Mouse (Mus musculus) cortical plate, adult 2 months (tissue): ENCODE measurements around the gene Olfr914. TPM values are rescaled to one million over a fixed set of nuclear protein-coding genes. Genes with fewer than 3 reads are reported as not detected.

Source experiments
- H3K27ac ChIP-seq: fragments of 200-500 bp; 2 replicates; pipeline ENCODE4 v1.5.1; 2012; ENCODE audit warnings: low read length, control low read depth, inconsistent platforms; ENCODE audit not compliant: insufficient read depth
- H3K4me1 ChIP-seq: fragments of 200-500 bp; 2 replicates; pipeline ENCODE4 v1.6.1; 2011; ENCODE audit warnings: low read length; ENCODE audit not compliant: control insufficient read depth, insufficient read depth
- H3K4me3 ChIP-seq: fragments of 200-500 bp; 2 replicates; pipeline ENCODE4 v1.5.1; 2011; ENCODE audit warnings: mild to moderate bottlenecking, low read length, control low read depth; ENCODE audit not compliant: insufficient read depth
- CTCF ChIP-seq: fragments of 200-500 bp; IDR thresholded peaks from 2 replicates; pipeline ENCODE4 v1.5.1; 2011; ENCODE audit warnings: mild to moderate bottlenecking, control low read depth, low read length; ENCODE audit not compliant: insufficient read depth; ENCODE audit errors: extremely low read depth
- POLR2A ChIP-seq: fragments of 200-500 bp; IDR thresholded peaks from 2 replicates; pipeline ENCODE4 v1.6.1; 2011; ENCODE audit warnings: mild to moderate bottlenecking, low read length, control low read depth; ENCODE audit not compliant: insufficient read depth; ENCODE audit errors: extremely low read depth
- polyA plus RNA-seq: library from polyadenylated mRNA; depleted of rRNA; stranded (reverse); fragments of >200 nt; gene quantifications from 2 replicates; pipeline ENCODE4 v1.2.3, GENCODE M21; 2012; rRNA removed

Olfr914 gene
- not detected in 2 replicates for polyA plus RNA-seq

DNA sequence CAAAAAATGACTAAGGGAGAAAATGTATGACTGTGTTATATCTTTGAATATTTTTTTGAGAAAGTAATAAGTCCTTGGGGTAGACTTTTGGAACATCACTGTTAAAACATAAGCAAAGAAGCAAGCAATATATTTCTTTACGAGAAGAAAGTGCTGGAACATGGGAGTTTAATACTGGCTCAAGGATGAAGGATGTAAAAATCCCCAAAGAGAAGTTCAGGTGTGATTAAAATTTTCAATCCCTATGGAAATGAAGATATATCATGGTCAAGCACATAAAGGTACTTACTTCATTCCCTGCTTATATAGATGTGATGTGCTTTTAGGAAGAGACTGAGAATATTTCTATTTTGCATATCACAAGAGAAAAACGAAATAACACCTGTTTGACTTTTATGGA is at the start of gene Olfr914:
Gene Olfr914, plus strand, starts transcription at position 301 of the 400 bp plus-strand sequence.
- no peaks in the 10 kb centered on the region for H3K4me1 ChIP-seq
- no peak within 1 kb of the TSS for H3K4me3 ChIP-seq
- no peak within 1 kb of the TSS for H3K27ac ChIP-seq
- TF ChIP-seq POLR2A (no peak), CTCF (no peak)

- no peak within 1 kb of the TSS for H3K4me3 ChIP-seq
- no peak within 1 kb of the TSS for H3K27ac ChIP-seq
- no peaks in the 10 kb centered on the region for H3K4me1 ChIP-seq
- TF ChIP-seq POLR2A, result no peak
- no peak for TF ChIP-seq CTCF
Observed at GRCm38 (mm10) chr9:38579878-38580277, 25.0 kb upstream of the Olfr914 start, which contains the start of gene Olfr912. Gene Olfr912 (plus strand): TSS chr9:38580178.

- no peak overlapping the region for H3K27ac ChIP-seq
- H3K4me3 ChIP-seq, result no peak overlapping the region
- no peaks in the 10 kb centered on the region for H3K4me1 ChIP-seq
- TF ChIP-seq POLR2A, result no peak
- TF ChIP-seq CTCF, result no peak
Observed at GRCm38 (mm10) chr9:38591056-38591455, 13.8 kb upstream of the Olfr914 start.

DNA sequence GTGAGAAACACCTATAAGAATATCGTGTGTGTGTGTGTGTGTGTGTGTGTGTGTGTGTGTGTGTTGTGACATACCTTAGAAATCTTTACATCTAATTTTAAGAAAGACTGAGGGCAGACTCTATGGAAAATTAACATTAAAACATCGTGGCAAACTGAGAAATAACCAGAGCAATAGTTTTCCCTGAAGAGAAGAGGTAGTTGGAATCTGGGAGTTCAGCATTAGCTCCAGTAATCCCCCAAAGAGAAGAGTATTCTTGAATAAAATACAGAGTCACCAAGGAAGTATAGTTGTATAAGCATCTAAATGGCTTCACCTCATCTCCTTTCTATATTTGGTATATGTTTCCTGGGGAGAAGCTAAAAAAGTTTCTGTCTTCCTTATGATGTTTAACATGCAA is 12.4 kb upstream of the Olfr914 start, which contains the start of gene Olfr913:
Gene Olfr913, plus strand, starts transcription at position 301 of the 400 bp plus-strand sequence.
- Histone ChIP-seq H3K4me3 (no peak within 1 kb of the TSS), H3K4me1 (no peaks in the 10 kb centered on the region), H3K27ac (no peak within 1 kb of the TSS)
- no peak for TF ChIP-seq POLR2A
- no peak for TF ChIP-seq CTCF

- no peak overlapping the region for H3K27ac ChIP-seq
- TF ChIP-seq CTCF (no peak), POLR2A (no peak)
- no peaks in the 10 kb centered on the region for H3K4me1 ChIP-seq
- H3K4me3 ChIP-seq, result no peak overlapping the region
Observed at GRCm38 (mm10) chr9:38632406-38632805, 27.5 kb downstream of the Olfr914 start.

GRCm38 (mm10) chr9:38659775-38660174 is 54.9 kb downstream of the Olfr914 start, which contains the start of gene Olfr916:
Gene Olfr916 (minus strand): TSS chr9:38659875.
- TF ChIP-seq CTCF (no peak), POLR2A (no peak)
- no peak within 1 kb of the TSS for H3K4me3 ChIP-seq
- no peak within 1 kb of the TSS for H3K27ac ChIP-seq
- H3K4me1 ChIP-seq, result no peaks in the 10 kb centered on the region

Other genes starting within 250 kb of the Olfr914 start
- not detected in 2 replicates for gene Olfr250, start 238.2 kb upstream of the Olfr914 start, polyA plus RNA-seq
- not detected in 2 replicates for gene Olfr251, start 228.0 kb upstream of the Olfr914 start, polyA plus RNA-seq
- gene Olfr147, start 203.4 kb upstream of the Olfr914 start, polyA plus RNA-seq, result not detected in 2 replicates
- not detected in 2 replicates for gene Olfr901, start 175.6 kb upstream of the Olfr914 start, polyA plus RNA-seq
- not detected in 2 replicates for gene Olfr902, start 157.4 kb upstream of the Olfr914 start, polyA plus RNA-seq
- not detected in 2 replicates for gene Olfr904, start 142.0 kb upstream of the Olfr914 start, polyA plus RNA-seq
- not detected in 2 replicates for gene Olfr905, start 134.0 kb upstream of the Olfr914 start, polyA plus RNA-seq
- not detected in 2 replicates for gene Olfr906, start 118.0 kb upstream of the Olfr914 start, polyA plus RNA-seq
- not detected in 2 replicates for gene Olfr907, start 109.3 kb upstream of the Olfr914 start, polyA plus RNA-seq
- not detected in 2 replicates for gene Olfr911-ps1, start 83.5 kb upstream of the Olfr914 start, polyA plus RNA-seq
- gene Olfr910, start 67.3 kb upstream of the Olfr914 start, polyA plus RNA-seq, result not detected in 2 replicates
- not detected in 2 replicates for gene Olfr912, start 24.9 kb upstream of the Olfr914 start, polyA plus RNA-seq
- not detected in 2 replicates for gene Olfr913, start 12.3 kb upstream of the Olfr914 start, polyA plus RNA-seq
- gene Olfr916, start 54.8 kb downstream of the Olfr914 start, polyA plus RNA-seq, result not detected in 2 replicates
- gene Olfr917, start 60.7 kb downstream of the Olfr914 start, polyA plus RNA-seq, result not detected in 2 replicates
- gene Olfr918, start 69.5 kb downstream of the Olfr914 start, polyA plus RNA-seq, result not detected in 2 replicates
- gene Olfr919, start 98.6 kb downstream of the Olfr914 start, polyA plus RNA-seq, result not detected in 2 replicates
- gene Vwa5a, start 113.2 kb downstream of the Olfr914 start, polyA plus RNA-seq, result 8.2 and 9.3 TPM in 2 replicates
- gene Olfr920, start 147.2 kb downstream of the Olfr914 start, polyA plus RNA-seq, result 0.17 and 0.21 TPM in 2 replicates
- gene Olfr921, start 168.0 kb downstream of the Olfr914 start, polyA plus RNA-seq, result not detected in 2 replicates
- gene Olfr922, start 209.5 kb downstream of the Olfr914 start, polyA plus RNA-seq, result not detected in 2 replicates
- not detected in 2 replicates for gene Olfr923, start 221.4 kb downstream of the Olfr914 start, polyA plus RNA-seq
- not detected in 2 replicates for gene Olfr924, start 239.3 kb downstream of the Olfr914 start, polyA plus RNA-seq
- not detected in 2 replicates for gene Olfr26, start 250.0 kb downstream of the Olfr914 start, polyA plus RNA-seq